Mouse (Mus musculus) forebrain, embryonic 12.5 days (tissue): ENCODE measurements around the gene Parl. TPM values are rescaled to one million over a fixed set of nuclear protein-coding genes. Genes with fewer than 3 reads are reported as not detected.

Experiments
- ATAC-seq: fragments of 200-750 bp; cut with Nextera tagmentation; 2 replicates; pipeline ENCODE4 v1.8.0; 2017; ENCODE audit warnings: moderate TSS enrichment; ENCODE audit not compliant: low FRiP score
- H3K27ac ChIP-seq: fragments of 300-500 bp; sonication (generic); 2 replicates; pipeline ENCODE4 v1.5.1; 2016; ENCODE audit warnings: mild to moderate bottlenecking
- H3K27me3 ChIP-seq: fragments of 300-500 bp; sonication (generic); 2 replicates; pipeline ENCODE4 v1.6.1; 2016; ENCODE audit warnings: mild to moderate bottlenecking
- H3K36me3 ChIP-seq: fragments of 300-500 bp; sonication (generic); replicated peaks from 2 replicates; pipeline ENCODE4 v1.6.1; 2016; ENCODE audit warnings: mild to moderate bottlenecking
- H3K4me1 ChIP-seq: fragments of 300-500 bp; sonication (generic); 2 replicates; pipeline ENCODE4 v1.6.1; 2016
- H3K4me2 ChIP-seq: fragments of 300-500 bp; sonication (generic); 2 replicates; pipeline ENCODE4 v1.6.1; 2016; ENCODE audit warnings: mild to moderate bottlenecking, moderate library complexity
- H3K4me3 ChIP-seq: fragments of 300-500 bp; sonication (generic); replicated peaks from 2 replicates; pipeline ENCODE4 v1.5.1; 2016; ENCODE audit warnings: mild to moderate bottlenecking
- H3K9ac ChIP-seq: fragments of 300-500 bp; sonication (generic); 2 replicates; pipeline ENCODE4 v1.6.1; 2016; ENCODE audit warnings: mild to moderate bottlenecking
- H3K9me3 ChIP-seq: fragments of 300-500 bp; sonication (generic); 2 replicates; pipeline ENCODE4 v1.6.1; 2016
- WGBS: fragments of 180-500 bp; shearing (Covaris S2); methylation state at CpG from one replicate; pipeline ENCODE4 v1.1.7; 2016; 5-methylcytosine and 5-hydroxymethylcytosine counted together
- polyA plus RNA-seq: library from polyadenylated mRNA; unstranded; fragments of >200 nt; fragmentation: Nextera tagmentation; extraction: Ambion mirVana; gene quantifications from 2 replicates; pipeline ENCODE4 v1.2.1, GENCODE M21; 2016

Parl gene
- polyA plus RNA-seq: 95.5 and 100 TPM in 2 replicates

- peak within 1 kb of the TSS; percentile 87 for H3K9ac ChIP-seq
- H3K4me2 ChIP-seq: peak within 1 kb of the TSS; percentile 79
- peak; percentile 89 for ATAC-seq
- H3K27ac ChIP-seq: peak within 1 kb of the TSS; percentile 56
- H3K4me1 ChIP-seq: peaks cover 17% of the 10 kb centered on the region
- no peaks in the 10 kb centered on the region for H3K9me3 ChIP-seq
- under 1% methylated on average over 52 of the region's 52 CpGs for WGBS
- H3K4me3 ChIP-seq: peak within 1 kb of the TSS; percentile 84
- H3K36me3 ChIP-seq: peaks cover 5% of the 10 kb centered on the region
- no peaks in the 10 kb centered on the region for H3K27me3 ChIP-seq
Observed at GRCm38 (mm10) chr16:20301770-20302649, at the start of gene Parl. TSS of gene Parl (minus strand) at chr16:20302387.

GRCm38 (mm10) chr16:20345464-20345863, 43.3 kb upstream of the Parl start:
- no peak overlapping the region for H3K9ac ChIP-seq
- peaks cover 36% of the 10 kb centered on the region for H3K36me3 ChIP-seq
- WGBS: 89% methylated on average over 1 of the region's 1 CpGs
- H3K9me3 ChIP-seq: no peaks in the 10 kb centered on the region
- no peak overlapping the region for H3K4me3 ChIP-seq
- no peaks in the 10 kb centered on the region for H3K4me1 ChIP-seq
- H3K27ac ChIP-seq: no peak overlapping the region
- no peak for ATAC-seq
- no peak overlapping the region for H3K4me2 ChIP-seq
- no peaks in the 10 kb centered on the region for H3K27me3 ChIP-seq

- Histone ChIP-seq H3K4me3 (no peak overlapping the region), H3K27me3 (no peaks in the 10 kb centered on the region), H3K4me1 (no peaks in the 10 kb centered on the region), H3K36me3 (peaks cover 54% of the 10 kb centered on the region), H3K9ac (no peak overlapping the region), H3K4me2 (no peak overlapping the region), H3K9me3 (no peaks in the 10 kb centered on the region), H3K27ac (no peak overlapping the region)
- 99% methylated on average over 3 of the region's 3 CpGs for WGBS
- ATAC-seq: no peak
Observed at GRCm38 (mm10) chr16:20338616-20339015, 36.4 kb upstream of the Parl start.

GRCm38 (mm10) chr16:20334918-20335317, 32.7 kb upstream of the Parl start:
- ATAC-seq: no peak
- no peak overlapping the region for H3K9ac ChIP-seq
- no peaks in the 10 kb centered on the region for H3K27me3 ChIP-seq
- H3K27ac ChIP-seq: no peak overlapping the region
- no peaks in the 10 kb centered on the region for H3K9me3 ChIP-seq
- no peak overlapping the region for H3K4me2 ChIP-seq
- H3K36me3 ChIP-seq: peaks cover 67% of the 10 kb centered on the region
- no peaks in the 10 kb centered on the region for H3K4me1 ChIP-seq
- H3K4me3 ChIP-seq: no peak overlapping the region
- 93% methylated on average over 8 of the region's 8 CpGs for WGBS

- no peak overlapping the region for H3K4me2 ChIP-seq
- H3K9me3 ChIP-seq: no peaks in the 10 kb centered on the region
- ATAC-seq: no peak
- no peak overlapping the region for H3K27ac ChIP-seq
- no peak overlapping the region for H3K4me3 ChIP-seq
- no peaks in the 10 kb centered on the region for H3K27me3 ChIP-seq
- H3K4me1 ChIP-seq: no peaks in the 10 kb centered on the region
- no peak overlapping the region for H3K9ac ChIP-seq
- peaks cover 34% of the 10 kb centered on the region for H3K36me3 ChIP-seq
- WGBS: 90% methylated on average over 5 of the region's 5 CpGs
Observed at GRCm38 (mm10) chr16:20328306-20328705, 26.1 kb upstream of the Parl start.

- Histone ChIP-seq H3K4me3 (no peak within 1 kb of the TSS), H3K27ac (no peak within 1 kb of the TSS), H3K36me3 (peaks cover 13% of the 10 kb centered on the region), H3K9me3 (no peaks in the 10 kb centered on the region), H3K9ac (no peak within 1 kb of the TSS), H3K27me3 (no peaks in the 10 kb centered on the region), H3K4me2 (no peak within 1 kb of the TSS), H3K4me1 (no peaks in the 10 kb centered on the region)
- ATAC-seq: no peak
- WGBS: 73% methylated on average over 5 of the region's 5 CpGs
Observed at GRCm38 (mm10) chr16:20325286-20325685, 23.1 kb upstream of the Parl start, which contains the start of gene Cyp2ab1. TSS of gene Cyp2ab1 (minus strand) at chr16:20325404.

GRCm38 (mm10) chr16:20323907-20324306, 21.7 kb upstream of the Parl start:
- Histone ChIP-seq H3K9ac (no peak overlapping the region), H3K36me3 (peaks cover 4% of the 10 kb centered on the region), H3K4me1 (no peaks in the 10 kb centered on the region), H3K4me3 (no peak overlapping the region), H3K4me2 (no peak overlapping the region), H3K9me3 (no peaks in the 10 kb centered on the region), H3K27me3 (no peaks in the 10 kb centered on the region), H3K27ac (no peak overlapping the region)
- 84% methylated on average over 5 of the region's 5 CpGs for WGBS
- no peak for ATAC-seq

GRCm38 (mm10) chr16:20322274-20322673, 20.1 kb upstream of the Parl start:
- no peak overlapping the region for H3K9ac ChIP-seq
- ATAC-seq: no peak
- H3K9me3 ChIP-seq: no peaks in the 10 kb centered on the region
- 95% methylated on average over 4 of the region's 4 CpGs for WGBS
- no peak overlapping the region for H3K4me2 ChIP-seq
- no peak overlapping the region for H3K27ac ChIP-seq
- no peak overlapping the region for H3K4me3 ChIP-seq
- H3K27me3 ChIP-seq: no peaks in the 10 kb centered on the region
- H3K4me1 ChIP-seq: no peaks in the 10 kb centered on the region
- no peaks in the 10 kb centered on the region for H3K36me3 ChIP-seq

- Histone ChIP-seq H3K36me3 (no peaks in the 10 kb centered on the region), H3K27me3 (no peaks in the 10 kb centered on the region), H3K4me3 (no peak overlapping the region), H3K27ac (no peak overlapping the region), H3K9me3 (no peaks in the 10 kb centered on the region), H3K4me1 (no peaks in the 10 kb centered on the region), H3K4me2 (no peak overlapping the region), H3K9ac (no peak overlapping the region)
- no peak for ATAC-seq
- 93% methylated on average over 6 of the region's 6 CpGs for WGBS
Observed at GRCm38 (mm10) chr16:20316770-20317169, 14.6 kb upstream of the Parl start.

- Histone ChIP-seq H3K9ac (no peak overlapping the region), H3K9me3 (no peaks in the 10 kb centered on the region), H3K27ac (no peak overlapping the region), H3K4me3 (no peak overlapping the region), H3K4me1 (no peaks in the 10 kb centered on the region), H3K4me2 (no peak overlapping the region), H3K36me3 (no peaks in the 10 kb centered on the region), H3K27me3 (no peaks in the 10 kb centered on the region)
- WGBS: 85% methylated on average over 4 of the region's 4 CpGs
- no peak for ATAC-seq
Observed at GRCm38 (mm10) chr16:20315266-20315665, 13.1 kb upstream of the Parl start.

- Histone ChIP-seq H3K27me3 (no peaks in the 10 kb centered on the region), H3K36me3 (no peaks in the 10 kb centered on the region), H3K9me3 (no peaks in the 10 kb centered on the region), H3K4me3 (no peak overlapping the region), H3K27ac (no peak overlapping the region), H3K4me2 (no peak overlapping the region), H3K4me1 (no peaks in the 10 kb centered on the region), H3K9ac (no peak overlapping the region)
- 74% methylated on average over 14 of the region's 14 CpGs for WGBS
- no peak for ATAC-seq
Observed at GRCm38 (mm10) chr16:20312272-20312671, 10.1 kb upstream of the Parl start.

- Histone ChIP-seq H3K4me3 (no peak overlapping the region), H3K9ac (no peak overlapping the region; the same call in 1 of the 2 replicates), H3K27me3 (no peaks in the 10 kb centered on the region), H3K27ac (no peak overlapping the region), H3K36me3 (peaks cover 23% of the 10 kb centered on the region), H3K4me2 (no peak overlapping the region), H3K9me3 (no peaks in the 10 kb centered on the region), H3K4me1 (peaks cover 17% of the 10 kb centered on the region)
- 93% methylated on average over 2 of the region's 2 CpGs for WGBS
- no peak for ATAC-seq
Observed at GRCm38 (mm10) chr16:20300076-20300475, 2.1 kb downstream of the Parl start.

GRCm38 (mm10) chr16:20280238-20280637, 21.9 kb downstream of the Parl start:
- H3K9ac ChIP-seq: no peak overlapping the region
- H3K27ac ChIP-seq: no peak overlapping the region
- WGBS: 87% methylated on average over 4 of the region's 4 CpGs
- no peaks in the 10 kb centered on the region for H3K27me3 ChIP-seq
- no peak overlapping the region for H3K4me3 ChIP-seq
- ATAC-seq: no peak
- H3K4me2 ChIP-seq: no peak overlapping the region
- peaks cover 73% of the 10 kb centered on the region for H3K36me3 ChIP-seq
- no peaks in the 10 kb centered on the region for H3K9me3 ChIP-seq
- H3K4me1 ChIP-seq: no peaks in the 10 kb centered on the region
